In the genomic region with DNA sequence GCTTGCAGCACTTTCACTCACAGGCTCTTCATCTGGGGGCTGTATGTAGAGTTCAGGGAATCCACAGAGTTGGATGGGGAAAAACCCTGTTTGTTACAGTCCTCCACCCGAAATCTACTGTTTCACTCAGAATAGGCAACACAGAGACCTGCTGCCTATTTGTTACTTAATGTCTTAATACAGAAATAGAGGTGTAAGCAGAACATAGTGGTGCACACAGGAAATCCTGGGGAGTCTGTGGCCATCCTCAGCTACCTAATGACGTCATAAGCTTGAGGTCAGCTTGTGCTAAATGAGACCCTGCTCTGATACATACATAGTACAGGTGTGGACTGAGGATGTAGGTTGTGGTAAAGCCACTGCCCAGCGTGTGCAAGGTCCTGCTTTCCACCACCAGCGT, we compare ENCODE assay signal across 26 mouse cellular contexts. TPM values are rescaled to one million over a fixed set of nuclear protein-coding genes. Genes with fewer than 3 reads are reported as not detected.
A peak's percentile ranks its signal among the peaks of the same experiment; 100 is the strongest.
DNase-seq lines count a peak whose midpoint lies in the region; ATAC-seq lines count a peak whose summit lies in the region.
"Had no signal": no experiment of that assay in that cellular context is flagged by ENCODE, and none has a peak within 500 bp of the region (broad histone marks: within the 10 kb centered on the region; RNA-seq: fewer than 3 reads in every experiment).

No protein-coding gene starts in this region.

- 65% methylated on average over 4 of the region's 4 CpGs for WGBS in hindbrain, embryonic 15.5 days
- 68% methylated on average over 4 of the region's 4 CpGs for WGBS in hindbrain, embryonic 16.5 days

- H3K9ac ChIP-seq in hindbrain, embryonic 15.5 days, result no peak overlapping the region
- no peak overlapping the region for H3K9ac ChIP-seq in hindbrain, embryonic 16.5 days (ENCODE audit: low read depth, low read length)
- H3K9ac ChIP-seq: forebrain, embryonic 13.5 days; heart, embryonic 12.5 days; liver, embryonic 13.5 days; midbrain, embryonic 15.5 days; neural tube, embryonic 12.5 days had no signal

- no peak for ATAC-seq in hindbrain, embryonic 15.5 days (ENCODE audit: low FRiP score, low read depth)
- no peak for ATAC-seq in hindbrain, embryonic 16.5 days
- peak; percentile 34 for ATAC-seq in CD4-positive, CD25-positive, alpha-beta regulatory T cell, adult 4 months
- ATAC-seq in megakaryocyte, adult 5-6 weeks (ENCODE audit: poor library complexity, severe bottlenecking), result peak; percentile 38
- ATAC-seq: forebrain, embryonic 13.5 days; inflammation-experienced regulatory T-cells, adult 6 months; lung, postnatal 0 days; midbrain, embryonic 15.5 days had no signal

- H3K4me1 ChIP-seq in hindbrain, embryonic 15.5 days (replicated peaks), result peaks cover 59% of the 10 kb centered on the region
- H3K4me1 ChIP-seq in hindbrain, embryonic 16.5 days (ENCODE audit: control insufficient read depth, insufficient read depth, low read depth, low read length), result peaks cover 23% of the 10 kb centered on the region

- H3K27me3 ChIP-seq in hindbrain, embryonic 15.5 days, result no peaks in the 10 kb centered on the region
- H3K27me3 ChIP-seq in hindbrain, embryonic 16.5 days (replicated peaks; ENCODE audit: control insufficient read depth, insufficient read depth, low read length), result no peaks in the 10 kb centered on the region
- H3K27me3 ChIP-seq: forebrain, embryonic 13.5 days; neural tube, embryonic 12.5 days had no signal

- no peaks in the 10 kb centered on the region for H3K36me3 ChIP-seq in hindbrain, embryonic 15.5 days
- no peaks in the 10 kb centered on the region for H3K36me3 ChIP-seq in hindbrain, embryonic 16.5 days (ENCODE audit: control insufficient read depth, insufficient read depth, low read length)
- H3K36me3 ChIP-seq: heart, embryonic 12.5 days; liver, embryonic 13.5 days; midbrain, embryonic 15.5 days; neural tube, embryonic 12.5 days had no signal

- no peaks in the 10 kb centered on the region for H3K9me3 ChIP-seq in hindbrain, embryonic 15.5 days
- H3K9me3 ChIP-seq in hindbrain, embryonic 16.5 days (ENCODE audit: control insufficient read depth, low read length), result no peaks in the 10 kb centered on the region
- H3K9me3 ChIP-seq: forebrain, embryonic 13.5 days; heart, embryonic 12.5 days; liver, embryonic 13.5 days; midbrain, embryonic 15.5 days; neural tube, embryonic 12.5 days had no signal

- H3K27ac ChIP-seq in hindbrain, embryonic 15.5 days (replicated peaks), result no peak overlapping the region
- H3K27ac ChIP-seq in hindbrain, embryonic 16.5 days (ENCODE audit: low read depth, low read length), result no peak overlapping the region
- H3K27ac ChIP-seq: forebrain, embryonic 13.5 days; liver, embryonic 13.5 days; midbrain, embryonic 15.5 days; neural tube, embryonic 12.5 days; stomach, postnatal 0 days had no signal

- peak overlapping the region; percentile 97; the same call in 1 of the 2 replicates for H3K4me2 ChIP-seq in hindbrain, embryonic 15.5 days
- H3K4me2 ChIP-seq in hindbrain, embryonic 16.5 days (ENCODE audit: low read length), result no peak overlapping the region
- H3K4me2 ChIP-seq: heart, embryonic 12.5 days; liver, embryonic 13.5 days; midbrain, embryonic 15.5 days; neural tube, embryonic 12.5 days had no signal

- H3K4me3 ChIP-seq in hindbrain, embryonic 15.5 days, result no peak overlapping the region
- H3K4me3 ChIP-seq in hindbrain, embryonic 16.5 days (ENCODE audit: low read length), result no peak overlapping the region
- H3K4me3 ChIP-seq: forebrain, embryonic 13.5 days; heart, embryonic 12.5 days; liver, embryonic 13.5 days; midbrain, embryonic 15.5 days; neural tube, embryonic 12.5 days had no signal

- peak; percentile 15 for DNase-seq in cerebellum, adult 9-10 months
- DNase-seq in cerebellum, postnatal 25 days, result no peak
- DNase-seq in thymus, postnatal 10 days (ENCODE audit: low spot score in 2 of 2), result no peak
- DNase-seq: adrenal gland, postnatal 25 days; gastrocnemius, postnatal 14 days; heart, postnatal 4 days; kidney, adult 11 months; kidney, postnatal 14 days; layer of hippocampus, adult 9-11 months; liver, embryonic 13.5 days; lung, adult 18-20 months; lung, postnatal 4 days; right cerebral cortex, postnatal 4 days; thymus, adult 18-20 months; thymus, postnatal 36 days had no signal

RNA-seq across cellular contexts. Expression of gene Peli2, which starts 4.2 kb away (rescaled TPM):
- 8.7 and 10.7 TPM in 2 replicates for polyA plus RNA-seq in hindbrain, embryonic 15.5 days (2015; fragmentation: Nextera tagmentation; extraction: Ambion mirVana)
- 8.0 and 8.7 TPM in 2 replicates for polyA plus RNA-seq in hindbrain, embryonic 16.5 days (2015; fragmentation: Nextera tagmentation; extraction: Ambion mirVana)
- 1 to 10 TPM in 1 of 2 experiments, under 1 TPM in 1; 0.37 to 1.4 TPM for polyA plus RNA-seq in CD4-positive, CD25-positive, alpha-beta regulatory T cell, adult 4 months (2017; shearing (Covaris generic))
- total RNA-seq in megakaryocyte, adult 5-6 weeks (2015), result 9.6 and 9.7 TPM in 2 replicates
- total RNA-seq in megakaryocyte, adult 5-6 weeks (2017), result 5.7 and 7.6 TPM in 2 replicates

Comparison
In these comparisons a context has a peak if more than half of its experiments do, and no peak if none do; other contexts are left out.
1. ATAC-seq: peak in CD4-positive, CD25-positive, alpha-beta regulatory T cell, adult 4 months (single experiment) and megakaryocyte, adult 5-6 weeks (single experiment); none in hindbrain, embryonic 15.5 days (single experiment) and hindbrain, embryonic 16.5 days (single experiment).